Mouse (Mus musculus) cortical plate, adult 2 months (tissue): ENCODE measurements around the gene Cntfr.

ENCODE experiments used
- CTCF ChIP-seq: fragments of 200-500 bp; IDR thresholded peaks from 2 replicates; pipeline ENCODE4 v1.5.1; 2011; ENCODE audit warnings: mild to moderate bottlenecking, control low read depth, low read length; ENCODE audit not compliant: insufficient read depth; ENCODE audit errors: extremely low read depth
- POLR2A ChIP-seq: fragments of 200-500 bp; IDR thresholded peaks from 2 replicates; pipeline ENCODE4 v1.6.1; 2011; ENCODE audit warnings: mild to moderate bottlenecking, low read length, control low read depth; ENCODE audit not compliant: insufficient read depth; ENCODE audit errors: extremely low read depth

DNA sequence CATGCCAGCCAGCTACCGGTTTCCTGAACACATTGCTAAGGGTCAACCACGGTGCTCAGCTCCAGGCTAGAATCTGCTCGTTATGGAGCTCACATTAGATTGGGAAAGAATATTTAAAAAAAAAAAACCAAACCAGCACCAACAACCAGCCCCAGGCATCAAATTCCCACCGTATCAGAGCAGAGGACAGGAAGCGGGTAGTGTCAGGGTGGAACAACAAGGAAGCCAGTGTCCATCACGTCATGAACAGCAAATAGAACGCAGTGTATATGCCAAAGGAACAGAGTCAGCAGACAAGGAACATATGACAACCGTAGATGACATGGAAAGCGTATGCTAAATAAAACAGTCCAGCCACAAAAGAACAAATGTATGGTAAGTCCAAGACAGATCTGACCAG is 63.9 kb downstream of the Cntfr start:
- TF ChIP-seq CTCF: no peak
- TF ChIP-seq POLR2A: no peak
